Mouse (Mus musculus) embryo, embryonic 11 days (tissue): ENCODE results near the gene Pik3cd.
A peak's percentile ranks its signal among the peaks of the same experiment; 100 is the strongest.

ENCODE experiments used
- DNase-seq: peaks from one replicate; pipeline ENCODE4 v3.0.0-alpha.2; 2015

Pik3cd gene

GRCm38 (mm10) chr4:149684841-149685623, 17.3 kb downstream of the Pik3cd start:
- DNase-seq, result no peak

GRCm38 (mm10) chr4:149683875-149684274, 18.5 kb downstream of the Pik3cd start:
- no peak for DNase-seq

GRCm38 (mm10) chr4:149679056-149679770, 23.2 kb downstream of the Pik3cd start:
- DNase-seq, result no peak

GRCm38 (mm10) chr4:149678006-149678405, 24.4 kb downstream of the Pik3cd start:
- DNase-seq, result no peak

- peak; percentile 89 for DNase-seq
Measured at GRCm38 (mm10) chr4:149675378-149676261, 26.8 kb downstream of the Pik3cd start.

- DNase-seq, result no peak
Measured at GRCm38 (mm10) chr4:149674814-149675377, 27.5 kb downstream of the Pik3cd start.

GRCm38 (mm10) chr4:149672747-149673146, 29.6 kb downstream of the Pik3cd start:
- no peak for DNase-seq

GRCm38 (mm10) chr4:149671175-149671574, 31.2 kb downstream of the Pik3cd start:
- no peak for DNase-seq

GRCm38 (mm10) chr4:149665692-149666090, 36.7 kb downstream of the Pik3cd start:
- DNase-seq, result no peak

GRCm38 (mm10) chr4:149665016-149665691, 37.2 kb downstream of the Pik3cd start:
- DNase-seq, result no peak

- no peak for DNase-seq
Measured at GRCm38 (mm10) chr4:149663849-149664503, 38.4 kb downstream of the Pik3cd start.

- DNase-seq, result no peak
Measured at GRCm38 (mm10) chr4:149661967-149662589, 40.3 kb downstream of the Pik3cd start.

GRCm38 (mm10) chr4:149660598-149660997, 41.8 kb downstream of the Pik3cd start:
- DNase-seq, result no peak

- DNase-seq, result no peak
Measured at GRCm38 (mm10) chr4:149659495-149660116, 42.8 kb downstream of the Pik3cd start.

- no peak for DNase-seq
Measured at GRCm38 (mm10) chr4:149657858-149658416, 44.4 kb downstream of the Pik3cd start.

- peak; percentile 38 for DNase-seq
Measured at GRCm38 (mm10) chr4:149654232-149654631, 48.1 kb downstream of the Pik3cd start.

GRCm38 (mm10) chr4:149650493-149651193, 51.7 kb downstream of the Pik3cd start:
- DNase-seq, result peak; percentile 80

GRCm38 (mm10) chr4:149648031-149648805, 54.2 kb downstream of the Pik3cd start:
- no peak for DNase-seq

- no peak for DNase-seq
Measured at GRCm38 (mm10) chr4:149645761-149646160, 56.6 kb downstream of the Pik3cd start.
